Mouse (Mus musculus) CD4-positive helper T cell, adult 2 months (primary cell): ENCODE results near the gene 6820408C15Rik.

ENCODE experiments used
- DNase-seq: peaks from one replicate; pipeline ENCODE4 v3.0.0-alpha.2; 2012; ENCODE audit warnings: low read depth, missing footprints, low spot score

Gene 6820408C15Rik

DNA sequence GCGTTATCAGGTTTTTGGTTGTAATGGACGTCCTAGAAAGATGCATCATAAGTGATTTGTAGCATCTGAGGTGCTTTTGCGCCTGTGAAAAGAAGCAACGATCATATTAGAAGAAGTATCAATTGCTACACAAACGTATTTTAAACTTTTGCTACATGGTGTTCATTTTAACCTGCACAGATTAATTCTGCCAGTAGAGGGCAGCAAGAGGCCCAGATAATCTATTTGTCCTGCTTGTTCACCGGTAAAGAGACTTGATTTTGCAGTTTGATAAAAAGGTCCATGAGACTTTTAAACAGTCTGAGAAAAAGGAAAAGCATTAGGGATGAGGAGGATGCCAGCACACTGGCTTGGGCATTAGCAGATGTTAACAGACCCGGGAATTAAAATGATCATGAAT, 55.6 kb downstream of the 6820408C15Rik start:
- DNase-seq = peak; percentile 21

DNA sequence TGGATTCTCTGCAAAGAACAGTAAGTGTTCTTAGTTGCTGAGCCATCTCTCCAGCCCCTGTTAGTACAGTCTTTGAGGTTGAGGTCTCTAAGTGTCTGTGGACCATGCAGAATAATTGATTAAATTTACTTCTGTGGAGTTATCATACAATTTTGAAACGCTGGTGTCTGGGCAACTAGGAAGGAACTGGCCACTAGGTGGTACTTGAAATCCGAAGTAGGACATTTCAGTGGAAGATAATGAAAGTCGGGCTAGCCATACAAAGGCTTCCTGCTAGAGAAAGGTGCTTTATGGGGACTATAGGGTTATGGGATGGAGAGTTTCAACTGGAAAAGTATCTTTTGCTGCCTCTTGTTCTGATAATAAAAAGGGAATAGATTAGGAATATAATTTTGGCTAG, 57.0 kb downstream of the 6820408C15Rik start:
- no peak for DNase-seq

DNA sequence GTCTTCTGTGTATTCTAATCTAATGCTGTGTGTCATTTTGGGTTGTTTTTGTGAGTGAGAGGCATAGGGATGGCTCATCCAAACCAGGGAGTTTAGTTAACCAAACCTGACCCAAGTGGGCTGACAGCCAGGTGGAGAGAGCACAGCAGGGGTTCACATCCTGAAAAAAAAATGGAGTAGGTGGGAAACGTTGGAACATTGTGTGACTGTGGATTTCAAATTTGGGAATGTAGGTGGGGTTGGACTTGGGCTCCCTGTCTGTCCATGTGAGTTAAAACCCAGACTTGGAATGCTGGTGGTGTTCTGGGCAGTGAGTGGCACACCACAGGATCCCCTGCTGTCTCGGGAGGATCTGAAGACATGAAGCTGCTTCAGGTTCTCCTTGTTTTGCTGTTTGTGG, 61.4 kb downstream of the 6820408C15Rik start, which contains the start of gene Defb20:
TSS of gene Defb20 (plus strand) at position 301 of the 400 bp plus-strand sequence.
- no peak for DNase-seq

DNA sequence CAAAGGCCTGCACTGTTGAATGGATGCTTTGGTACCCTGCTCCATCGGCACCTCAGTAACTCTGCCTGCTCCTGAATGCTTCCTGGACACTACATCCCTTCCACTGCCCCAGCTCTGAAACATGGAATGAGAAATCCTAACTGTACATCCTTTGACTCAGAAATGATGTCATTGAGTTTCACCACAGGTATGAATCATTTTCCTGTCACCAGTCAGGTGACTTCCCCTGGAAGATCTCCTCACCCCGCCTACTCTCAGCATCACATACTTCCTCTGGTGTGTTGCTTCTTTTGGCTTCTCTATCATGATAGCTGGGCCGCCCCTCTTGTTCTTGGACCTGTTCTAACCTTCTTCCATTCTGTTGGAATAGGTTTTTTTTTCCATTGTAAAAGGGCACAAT, 65.5 kb downstream of the 6820408C15Rik start:
- peak; percentile 10 for DNase-seq

DNA sequence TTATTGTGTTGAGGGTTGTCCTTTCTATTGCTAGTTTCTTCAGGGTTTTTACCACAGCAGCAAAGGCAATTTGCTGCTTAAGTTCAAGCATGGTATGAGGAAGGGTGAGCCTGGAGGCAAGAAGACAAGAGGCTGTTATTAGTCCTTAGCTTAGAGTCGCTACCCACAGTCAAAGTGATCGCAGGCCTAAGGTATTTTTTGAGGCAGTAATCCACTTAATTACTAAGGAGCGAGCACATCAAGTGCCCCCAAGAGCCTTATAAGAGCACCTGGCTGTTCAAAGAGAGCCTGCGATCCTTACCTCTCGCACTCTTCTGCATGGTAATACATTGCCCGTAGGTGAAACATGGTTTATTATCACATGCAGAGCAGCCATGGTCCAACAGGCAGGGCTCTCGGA, 66.3 kb downstream of the 6820408C15Rik start:
- no peak for DNase-seq

DNA sequence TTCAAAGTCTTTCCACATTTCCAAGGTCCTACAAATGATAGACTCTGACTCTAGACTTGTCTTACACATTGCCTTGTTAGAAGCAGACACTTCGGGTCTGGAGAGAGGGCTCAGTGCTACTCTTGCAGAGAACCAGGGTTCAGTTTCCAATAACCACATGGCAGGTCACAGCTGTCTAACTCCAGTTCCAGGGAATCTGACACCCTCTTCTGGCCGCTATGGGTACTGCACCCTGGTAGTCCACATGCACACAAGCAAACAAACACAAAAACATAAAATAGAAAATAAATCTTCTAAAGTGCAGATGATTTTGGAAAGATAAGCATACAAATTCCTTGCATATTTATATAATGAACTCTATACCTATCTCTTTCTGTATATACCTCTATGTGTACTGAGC, 71.6 kb downstream of the 6820408C15Rik start:
- DNase-seq = no peak

DNA sequence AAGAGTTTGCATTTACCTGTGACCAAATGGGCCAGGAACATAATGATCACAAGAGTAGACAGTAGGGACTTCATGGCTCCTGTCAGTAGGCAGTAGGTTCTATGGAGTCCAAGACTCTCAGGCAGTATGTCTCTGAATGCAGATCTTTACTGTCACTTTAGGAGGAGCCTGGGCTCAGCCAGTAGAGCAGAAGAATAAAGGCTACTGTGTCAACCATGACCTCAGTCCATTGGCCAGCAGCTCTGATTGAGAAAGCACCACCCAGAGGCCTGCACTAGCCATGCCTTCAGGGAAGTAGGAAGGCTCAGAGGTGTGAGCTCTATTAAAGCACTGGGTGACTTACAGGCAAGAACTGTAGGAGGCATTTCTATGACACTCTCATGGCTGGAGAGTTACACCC, 74.7 kb downstream of the 6820408C15Rik start, which contains the start of gene Defb22:
TSS of gene Defb22 (minus strand) at position 101 of the 400 bp plus-strand sequence.
- DNase-seq = no peak

DNA sequence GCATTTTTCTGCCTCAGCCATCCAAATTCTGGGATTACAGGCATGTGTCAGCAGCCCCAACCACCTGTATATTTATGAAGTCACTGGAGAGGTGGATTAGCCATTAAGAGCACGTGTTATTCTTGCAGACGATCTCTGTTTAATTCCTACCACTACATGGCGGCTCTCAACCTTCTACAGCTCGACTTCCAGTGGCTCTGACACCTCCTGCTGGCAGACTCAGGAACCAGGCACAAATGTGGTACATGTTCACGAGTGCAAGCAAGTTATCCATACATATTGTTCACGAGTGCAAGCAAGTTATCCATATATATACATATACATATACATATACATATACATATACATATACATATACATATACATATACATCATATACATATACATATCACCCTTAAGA, 77.8 kb downstream of the 6820408C15Rik start:
- no peak for DNase-seq
